Mouse (Mus musculus) kidney, adult 2 months (tissue): ENCODE measurements around the gene Plch2.
A peak's percentile ranks its signal among the peaks of the same experiment; 100 is the strongest.

Experiments
- CTCF ChIP-seq: fragments of 200-500 bp; conservative IDR thresholded peaks from 2 replicates; pipeline ENCODE4 v1.5.1; 2011; ENCODE audit warnings: low read depth, mild to moderate bottlenecking, control low read depth, low read length, moderate library complexity, mixed read lengths; ENCODE audit not compliant: insufficient read depth, insufficient read length
- POLR2A ChIP-seq: fragments of 200-500 bp; IDR thresholded peaks from one replicate; pipeline ENCODE4 v1.6.1; 2011; ENCODE audit warnings: low read depth, low read length, control low read depth

- TF ChIP-seq CTCF: peak; percentile 70
- TF ChIP-seq POLR2A: no peak
These were observed 38.0 kb upstream of the Plch2 start for GRCm38 (mm10) chr4:155094565-155094964.
